Mouse (Mus musculus): Measurements from ENCODE around the gene Tstd3. TPM values are rescaled to one million over a fixed set of nuclear protein-coding genes. Genes with fewer than 3 reads are reported as not detected.

Tstd3 gene
- polyA plus RNA-seq, 2 experiments, result 3.8 to 6.6 TPM

DNA sequence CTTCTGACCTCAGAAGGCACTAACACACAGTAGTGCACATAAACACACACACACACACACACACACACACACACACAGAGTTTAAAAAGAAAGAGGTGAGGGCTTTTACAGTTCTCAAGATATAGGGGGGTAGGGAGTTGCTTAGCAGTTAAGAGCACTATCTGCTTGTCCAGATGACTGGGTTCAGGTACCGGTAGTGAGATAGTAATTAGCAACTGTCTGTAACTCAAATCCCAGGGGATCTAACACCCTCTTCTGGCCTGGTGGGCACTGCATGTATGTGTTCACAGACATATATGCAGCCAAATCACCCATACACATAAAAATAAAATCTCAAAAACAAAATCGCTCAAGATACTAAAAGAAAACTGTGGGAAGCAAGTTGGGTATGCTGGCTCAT, 34.6 kb upstream of the Tstd3 start:
- ATAC-seq (ENCODE audit: low FRiP score, low read depth), result no peak
- peaks cover 79% of the 10 kb centered on the region for H3K36me3 ChIP-seq (ENCODE audit: control insufficient read depth, insufficient read depth, low read length)
- 97% methylated on average over 2 of the region's 2 CpGs for WGBS

DNA sequence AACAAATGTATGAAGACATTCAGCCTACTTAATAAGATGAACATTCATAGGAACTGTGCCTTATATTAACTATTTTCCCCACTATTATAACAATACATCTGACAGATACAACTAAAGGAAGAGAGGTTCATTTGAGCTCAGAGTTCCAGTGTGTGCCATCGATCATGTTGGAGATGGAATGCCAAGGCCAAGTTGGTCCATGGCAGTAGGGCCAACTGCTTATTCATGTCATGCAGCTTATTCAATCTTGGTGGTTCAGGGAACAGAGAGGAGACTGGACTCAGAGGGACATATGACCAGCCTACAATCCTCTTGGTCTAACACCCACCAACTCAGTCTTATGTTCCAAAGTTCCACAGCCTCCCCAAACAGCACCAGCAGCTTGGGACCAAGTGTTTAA, 34.0 kb upstream of the Tstd3 start:
- Histone ChIP-seq H3K27me3 (ENCODE audit: control insufficient read depth, insufficient read depth, low read length) (no peaks in the 10 kb centered on the region), H3K9me3 (ENCODE audit: control insufficient read depth, low read length) (no peaks in the 10 kb centered on the region), H3K9ac (ENCODE audit: low read depth, low read length, severe bottlenecking) (no peak overlapping the region), H3K4me2 (replicated peaks; ENCODE audit: low read depth, low read length, severe bottlenecking) (no peak overlapping the region), H3K36me3 (ENCODE audit: control insufficient read depth, insufficient read depth, low read length) (peaks cover 74% of the 10 kb centered on the region), H3K27ac (replicated peaks; ENCODE audit: low read depth, low read length) (no peak overlapping the region), H3K4me1 (ENCODE audit: control insufficient read depth, insufficient read depth, low read length) (no peaks in the 10 kb centered on the region), H3K4me3 (replicated peaks; ENCODE audit: low read length) (no peak overlapping the region)
- no peak for TF ChIP-seq POLR2A (IDR thresholded peaks at IDR 0.05; ENCODE audit: borderline replicate concordance, extremely low read depth, insufficient read depth, insufficient read length)
- ATAC-seq (ENCODE audit: low FRiP score, low read depth), result no peak
- no peak for DNase-seq (ENCODE audit: low spot score)
- 96% methylated on average over 1 of the region's 1 CpGs for WGBS

More for the DNA sequence above, 34.6 kb upstream of the Tstd3 start:
- no peak for TF ChIP-seq POLR2A (IDR thresholded peaks at IDR 0.05; ENCODE audit: borderline replicate concordance, extremely low read depth, insufficient read depth, insufficient read length)
- H3K4me2 ChIP-seq (replicated peaks; ENCODE audit: low read depth, low read length, severe bottlenecking), result no peak overlapping the region
- no peaks in the 10 kb centered on the region for H3K4me1 ChIP-seq (ENCODE audit: control insufficient read depth, insufficient read depth, low read length)
- H3K27me3 ChIP-seq (ENCODE audit: control insufficient read depth, insufficient read depth, low read length), result no peaks in the 10 kb centered on the region
- H3K4me3 ChIP-seq (replicated peaks; ENCODE audit: low read length), result no peak overlapping the region
- DNase-seq (ENCODE audit: low spot score), result no peak
- no peak overlapping the region for H3K9ac ChIP-seq (ENCODE audit: low read depth, low read length, severe bottlenecking)
- no peaks in the 10 kb centered on the region for H3K9me3 ChIP-seq (ENCODE audit: control insufficient read depth, low read length)
- no peak overlapping the region for H3K27ac ChIP-seq (replicated peaks; ENCODE audit: low read depth, low read length)

DNA sequence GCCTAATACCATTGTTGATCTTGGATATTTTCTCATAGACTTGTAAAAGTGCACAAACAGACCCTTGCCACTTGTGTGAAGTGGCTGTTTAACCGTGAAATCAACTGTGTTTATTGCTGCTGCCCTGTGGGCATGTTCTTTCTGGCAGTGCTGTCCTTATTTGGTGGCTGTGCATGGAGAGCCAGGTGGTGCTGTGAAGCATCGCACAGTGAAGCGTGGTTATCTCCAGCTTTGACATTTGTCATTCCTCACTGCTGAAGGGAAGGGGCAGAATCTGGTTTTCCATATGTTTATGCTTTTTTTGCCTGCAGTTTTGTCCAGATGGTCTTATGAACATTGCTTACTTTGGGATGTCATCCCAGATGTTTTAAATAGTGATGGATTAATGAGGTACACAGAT, 26.6 kb upstream of the Tstd3 start:
- WGBS, result 50% methylated on average over 3 of the region's 3 CpGs
- DNase-seq (ENCODE audit: low spot score) (no peak), ATAC-seq (ENCODE audit: low FRiP score, low read depth) (no peak)
- Histone ChIP-seq H3K27me3 (ENCODE audit: control insufficient read depth, insufficient read depth, low read length) (no peaks in the 10 kb centered on the region), H3K36me3 (ENCODE audit: control insufficient read depth, insufficient read depth, low read length) (peaks cover 41% of the 10 kb centered on the region), H3K9me3 (ENCODE audit: control insufficient read depth, low read length) (no peaks in the 10 kb centered on the region), H3K9ac (ENCODE audit: low read depth, low read length, severe bottlenecking) (no peak overlapping the region), H3K4me2 (replicated peaks; ENCODE audit: low read depth, low read length, severe bottlenecking) (no peak overlapping the region), H3K4me3 (replicated peaks; ENCODE audit: low read length) (no peak overlapping the region), H3K4me1 (ENCODE audit: control insufficient read depth, insufficient read depth, low read length) (no peaks in the 10 kb centered on the region), H3K27ac (replicated peaks; ENCODE audit: low read depth, low read length) (no peak overlapping the region)
- TF ChIP-seq POLR2A (IDR thresholded peaks at IDR 0.05; ENCODE audit: borderline replicate concordance, extremely low read depth, insufficient read depth, insufficient read length), result no peak

DNA sequence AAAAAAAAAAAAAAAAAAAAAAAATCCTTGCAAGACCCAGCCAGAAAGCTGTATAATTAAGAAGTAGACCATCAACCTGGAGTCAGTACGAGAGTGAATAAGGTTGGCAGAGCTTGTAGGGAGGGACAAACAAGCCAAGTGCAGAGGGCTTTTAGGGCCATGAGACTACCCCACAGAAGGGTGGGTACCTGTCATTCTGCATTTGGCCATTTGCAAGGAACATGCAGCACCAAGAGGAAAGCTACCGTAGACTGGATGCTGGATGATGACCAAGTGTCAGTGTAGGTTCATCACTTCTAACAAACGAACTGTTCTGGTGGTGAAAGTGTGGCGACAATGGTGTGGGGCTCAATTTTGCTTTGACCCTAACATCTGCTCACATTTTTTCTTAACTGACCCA, 22.8 kb upstream of the Tstd3 start:
- Histone ChIP-seq H3K9me3 (ENCODE audit: control insufficient read depth, low read length) (no peaks in the 10 kb centered on the region), H3K4me3 (replicated peaks; ENCODE audit: low read length) (no peak overlapping the region), H3K27ac (replicated peaks; ENCODE audit: low read depth, low read length) (no peak overlapping the region), H3K4me2 (replicated peaks; ENCODE audit: low read depth, low read length, severe bottlenecking) (no peak overlapping the region), H3K36me3 (ENCODE audit: control insufficient read depth, insufficient read depth, low read length) (peaks cover 49% of the 10 kb centered on the region), H3K9ac (ENCODE audit: low read depth, low read length, severe bottlenecking) (no peak overlapping the region), H3K27me3 (ENCODE audit: control insufficient read depth, insufficient read depth, low read length) (no peaks in the 10 kb centered on the region), H3K4me1 (ENCODE audit: control insufficient read depth, insufficient read depth, low read length) (no peaks in the 10 kb centered on the region)
- DNase-seq (ENCODE audit: low spot score), result no peak
- WGBS, result 93% methylated on average over 4 of the region's 4 CpGs
- no peak for ATAC-seq (ENCODE audit: low FRiP score, low read depth)
- no peak for TF ChIP-seq POLR2A (IDR thresholded peaks at IDR 0.05; ENCODE audit: borderline replicate concordance, extremely low read depth, insufficient read depth, insufficient read length)

DNA sequence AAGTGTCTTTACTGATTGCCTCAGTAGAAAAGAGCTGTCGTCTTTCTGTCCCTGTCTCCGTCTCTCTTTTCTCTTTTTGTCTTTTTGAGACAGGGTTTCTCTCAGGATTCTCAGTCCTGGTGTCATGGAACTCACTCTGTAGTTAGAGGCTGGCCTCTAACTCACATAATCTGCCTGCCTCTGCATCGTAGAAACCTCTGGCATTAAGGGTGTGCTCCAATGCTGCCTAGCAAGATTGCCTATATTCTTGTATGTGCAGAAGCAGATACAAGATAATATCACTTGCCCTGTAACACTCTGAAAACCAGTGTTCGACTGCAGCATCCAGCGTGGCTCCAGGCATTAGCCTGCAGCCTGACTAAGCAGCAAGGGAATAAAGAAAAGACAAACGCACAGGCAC, 21.9 kb upstream of the Tstd3 start:
- Histone ChIP-seq H3K36me3 (ENCODE audit: control insufficient read depth, insufficient read depth, low read length) (peaks cover 58% of the 10 kb centered on the region), H3K9ac (ENCODE audit: low read depth, low read length, severe bottlenecking) (no peak overlapping the region), H3K27me3 (ENCODE audit: control insufficient read depth, insufficient read depth, low read length) (no peaks in the 10 kb centered on the region), H3K4me1 (ENCODE audit: control insufficient read depth, insufficient read depth, low read length) (no peaks in the 10 kb centered on the region), H3K27ac (replicated peaks; ENCODE audit: low read depth, low read length) (no peak overlapping the region), H3K9me3 (ENCODE audit: control insufficient read depth, low read length) (no peaks in the 10 kb centered on the region), H3K4me2 (replicated peaks; ENCODE audit: low read depth, low read length, severe bottlenecking) (no peak overlapping the region), H3K4me3 (replicated peaks; ENCODE audit: low read length) (no peak overlapping the region)
- DNase-seq (ENCODE audit: low spot score) (no peak), ATAC-seq (ENCODE audit: low FRiP score, low read depth) (no peak)
- 92% methylated on average over 6 of the region's 6 CpGs for WGBS
- TF ChIP-seq POLR2A (IDR thresholded peaks at IDR 0.05; ENCODE audit: borderline replicate concordance, extremely low read depth, insufficient read depth, insufficient read length), result no peak

DNA sequence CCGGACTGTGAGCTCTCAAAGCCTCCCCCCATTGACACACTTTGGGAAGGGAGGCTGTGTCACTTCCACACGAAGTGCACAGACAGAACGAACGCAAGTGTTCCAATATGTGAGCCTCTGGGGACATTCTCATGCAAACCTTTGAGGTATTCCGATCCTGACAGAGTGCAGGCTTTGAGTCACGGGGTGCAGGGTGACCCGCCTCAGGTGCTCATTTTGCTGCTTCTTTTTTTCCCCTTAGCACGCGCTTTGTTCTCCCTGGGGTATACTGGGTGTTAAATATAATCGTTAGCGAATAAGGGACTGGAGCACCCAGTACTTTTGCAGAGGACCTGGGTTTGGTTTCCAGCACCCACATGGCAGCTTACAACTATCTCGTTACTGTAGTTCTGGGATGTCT, 19.3 kb upstream of the Tstd3 start:
- Histone ChIP-seq H3K4me3 (replicated peaks; ENCODE audit: low read length) (no peak overlapping the region), H3K9ac (ENCODE audit: low read depth, low read length, severe bottlenecking) (no peak overlapping the region), H3K27me3 (ENCODE audit: control insufficient read depth, insufficient read depth, low read length) (no peaks in the 10 kb centered on the region), H3K4me1 (ENCODE audit: control insufficient read depth, insufficient read depth, low read length) (no peaks in the 10 kb centered on the region), H3K9me3 (ENCODE audit: control insufficient read depth, low read length) (no peaks in the 10 kb centered on the region), H3K36me3 (ENCODE audit: control insufficient read depth, insufficient read depth, low read length) (peaks cover 75% of the 10 kb centered on the region), H3K4me2 (replicated peaks; ENCODE audit: low read depth, low read length, severe bottlenecking) (no peak overlapping the region), H3K27ac (replicated peaks; ENCODE audit: low read depth, low read length) (no peak overlapping the region)
- ATAC-seq (ENCODE audit: low FRiP score, low read depth) (no peak), DNase-seq (ENCODE audit: low spot score) (no peak)
- WGBS, result 95% methylated on average over 12 of the region's 12 CpGs
- no peak for TF ChIP-seq POLR2A (IDR thresholded peaks at IDR 0.05; ENCODE audit: borderline replicate concordance, extremely low read depth, insufficient read depth, insufficient read length)
